Mouse (Mus musculus) brain, embryonic 18.5 days (tissue): ENCODE measurements around the gene Lrrc3.
"Not testable (repeated sequence)": the region's sequence is repeated elsewhere in the genome, so short reads cannot be mapped to it uniquely, and the experiment has no call there.

Source experiments
- DNase-seq: peaks from one replicate; pipeline ENCODE4 v3.0.0-alpha.2; 2012; ENCODE audit warnings: low read depth, low spot score

Gene Lrrc3

GRCm38 (mm10) chr10:77902211-77902893 lies at the start of gene Lrrc3:
TSS of gene Lrrc3 (minus strand) at chr10:77902536.
- no peak for DNase-seq

- DNase-seq = not testable (repeated sequence)
Observed at GRCm38 (mm10) chr10:77950468-77950867, 48.1 kb upstream of the Lrrc3 start.

GRCm38 (mm10) chr10:77939685-77940084 lies 37.3 kb upstream of the Lrrc3 start:
- DNase-seq = no peak

- DNase-seq = no peak
Observed at GRCm38 (mm10) chr10:77927375-77927774, 25.0 kb upstream of the Lrrc3 start.

- no peak for DNase-seq
Observed at GRCm38 (mm10) chr10:77926140-77926539, 23.8 kb upstream of the Lrrc3 start.

GRCm38 (mm10) chr10:77922681-77923080 lies 20.3 kb upstream of the Lrrc3 start:
- DNase-seq = no peak

- DNase-seq = no peak
Observed at GRCm38 (mm10) chr10:77921009-77921408, 18.7 kb upstream of the Lrrc3 start.

GRCm38 (mm10) chr10:77916636-77917335 lies 14.4 kb upstream of the Lrrc3 start:
- DNase-seq = no peak

- DNase-seq = no peak
Observed at GRCm38 (mm10) chr10:77913292-77913691, 11.0 kb upstream of the Lrrc3 start.

- no peak for DNase-seq
Observed at GRCm38 (mm10) chr10:77912605-77913004, 10.3 kb upstream of the Lrrc3 start.

- peak; percentile 85 for DNase-seq
Observed at GRCm38 (mm10) chr10:77902894-77903715, 769 bp upstream of the Lrrc3 start.

GRCm38 (mm10) chr10:77901871-77902210 lies 495 bp downstream of the Lrrc3 start:
- DNase-seq = peak; percentile 4

- no peak for DNase-seq
Observed at GRCm38 (mm10) chr10:77900903-77901818, 1.2 kb downstream of the Lrrc3 start.

- no peak for DNase-seq
Observed at GRCm38 (mm10) chr10:77900126-77900525, 2.2 kb downstream of the Lrrc3 start.

GRCm38 (mm10) chr10:77895562-77895961 lies 6.8 kb downstream of the Lrrc3 start:
- DNase-seq = no peak

- no peak for DNase-seq
Observed at GRCm38 (mm10) chr10:77890987-77891565, 11.3 kb downstream of the Lrrc3 start.

- DNase-seq = no peak
Observed at GRCm38 (mm10) chr10:77886007-77886747, 16.2 kb downstream of the Lrrc3 start.

GRCm38 (mm10) chr10:77882553-77882952 lies 19.8 kb downstream of the Lrrc3 start:
- DNase-seq = no peak

- no peak for DNase-seq
Observed at GRCm38 (mm10) chr10:77880305-77880704, 22.0 kb downstream of the Lrrc3 start.

GRCm38 (mm10) chr10:77878985-77879384 lies 23.4 kb downstream of the Lrrc3 start:
- no peak for DNase-seq
